Mouse (Mus musculus): ENCODE data around the gene Ptpn6. TPM values are rescaled to one million over a fixed set of nuclear protein-coding genes. Genes with fewer than 3 reads are reported as not detected.
A peak's percentile ranks its signal among the peaks of the same experiment; 100 is the strongest.

Gene Ptpn6
- polyA plus RNA-seq, 1 experiment from 2014 or later, result 4.8 TPM

- H3K4me3 ChIP-seq (ENCODE audit: low read depth, low read length), result peak within 1 kb of the TSS; percentile 51
- peak; percentile 86 for ATAC-seq (replicated peaks; ENCODE audit: low FRiP score)
- H3K9me3 ChIP-seq (ENCODE audit: control insufficient read depth, low read length), result no peaks in the 10 kb centered on the region
- peak within 1 kb of the TSS; percentile 99 for H3K27ac ChIP-seq (ENCODE audit: low read depth, low read length)
- peaks cover 11% of the 10 kb centered on the region for H3K4me1 ChIP-seq (replicated peaks; ENCODE audit: control insufficient read depth, insufficient read depth, low read length)
- H3K27me3 ChIP-seq (ENCODE audit: control insufficient read depth, insufficient read depth, low read length), result no peaks in the 10 kb centered on the region
- peak; percentile 95 for DNase-seq (ENCODE audit: low spot score)
- under 1% methylated on average over 41 of the region's 41 CpGs for WGBS
- H3K4me2 ChIP-seq (ENCODE audit: low read depth, low read length, severe bottlenecking), result peak within 1 kb of the TSS; percentile 81
- H3K36me3 ChIP-seq (ENCODE audit: control insufficient read depth, insufficient read depth, low read length), result peaks cover 9% of the 10 kb centered on the region
- peak within 1 kb of the TSS; percentile 94 for H3K9ac ChIP-seq (ENCODE audit: low read length)
These were observed 2.6 kb upstream of the Ptpn6 start, which contains the start of gene Grcc10 for GRCm38 (mm10) chr6:124740888-124741761. Gene Grcc10 (minus strand): TSS chr6:124741374.

- under 1% methylated on average over 29 of the region's 29 CpGs for whole genome bisulfite sequencing
- no peak for DNase-seq (ENCODE audit: low spot score)
These were observed 1.8 kb upstream of the Ptpn6 start for GRCm38 (mm10) chr6:124740211-124740887.

GRCm38 (mm10) chr6:124739231-124739796 lies 800 bp upstream of the Ptpn6 start:
- DNase-seq (ENCODE audit: low spot score) (no peak), ATAC-seq (replicated peaks; ENCODE audit: low FRiP score) (no peak)
- Histone ChIP-seq H3K4me2 (ENCODE audit: low read depth, low read length, severe bottlenecking) (no peak overlapping the region), H3K9ac (ENCODE audit: low read length) (no peak overlapping the region), H3K27ac (ENCODE audit: low read depth, low read length) (no peak overlapping the region), H3K36me3 (ENCODE audit: control insufficient read depth, insufficient read depth, low read length) (peaks cover 4% of the 10 kb centered on the region), H3K9me3 (ENCODE audit: control insufficient read depth, low read length) (no peaks in the 10 kb centered on the region), H3K4me1 (replicated peaks; ENCODE audit: control insufficient read depth, insufficient read depth, low read length) (peaks cover 6% of the 10 kb centered on the region; the same call in 1 of the 2 replicates), H3K27me3 (ENCODE audit: control insufficient read depth, insufficient read depth, low read length) (no peaks in the 10 kb centered on the region), H3K4me3 (ENCODE audit: low read depth, low read length) (no peak overlapping the region)
- WGBS, result 88% methylated on average over 10 of the region's 10 CpGs

More at GRCm38 (mm10) chr6:124740211-124740887, 1.8 kb upstream of the Ptpn6 start:
- Histone ChIP-seq H3K4me3 (ENCODE audit: low read depth, low read length) (peak overlapping the region; percentile 51), H3K36me3 (ENCODE audit: control insufficient read depth, insufficient read depth, low read length) (peaks cover 9% of the 10 kb centered on the region), H3K27me3 (ENCODE audit: control insufficient read depth, insufficient read depth, low read length) (no peaks in the 10 kb centered on the region), H3K9me3 (ENCODE audit: control insufficient read depth, low read length) (no peaks in the 10 kb centered on the region), H3K4me2 (ENCODE audit: low read depth, low read length, severe bottlenecking) (peak overlapping the region; percentile 81), H3K9ac (ENCODE audit: low read length) (peak overlapping the region; percentile 94), H3K27ac (ENCODE audit: low read depth, low read length) (peak overlapping the region; percentile 99), H3K4me1 (replicated peaks; ENCODE audit: control insufficient read depth, insufficient read depth, low read length) (peaks cover 8% of the 10 kb centered on the region; the same call in 1 of the 2 replicates)
- ATAC-seq (replicated peaks; ENCODE audit: low FRiP score), result peak; percentile 37

- H3K9ac ChIP-seq (ENCODE audit: low read length), result no peak overlapping the region
- no peaks in the 10 kb centered on the region for H3K27me3 ChIP-seq (ENCODE audit: control insufficient read depth, insufficient read depth, low read length)
- DNase-seq (ENCODE audit: low spot score) (no peak), ATAC-seq (replicated peaks; ENCODE audit: low FRiP score) (no peak)
- H3K4me2 ChIP-seq (ENCODE audit: low read depth, low read length, severe bottlenecking), result no peak overlapping the region
- no peak overlapping the region for H3K27ac ChIP-seq (ENCODE audit: low read depth, low read length)
- no peaks in the 10 kb centered on the region for H3K9me3 ChIP-seq (ENCODE audit: control insufficient read depth, low read length)
- no peak overlapping the region for H3K4me3 ChIP-seq (ENCODE audit: low read depth, low read length)
- peaks cover 5% of the 10 kb centered on the region; the same call in 1 of the 2 replicates for H3K4me1 ChIP-seq (replicated peaks; ENCODE audit: control insufficient read depth, insufficient read depth, low read length)
- H3K36me3 ChIP-seq (ENCODE audit: control insufficient read depth, insufficient read depth, low read length), result no peaks in the 10 kb centered on the region
- WGBS, result 91% methylated on average over 11 of the region's 11 CpGs
These were observed 1.5 kb downstream of the Ptpn6 start for GRCm38 (mm10) chr6:124737040-124737439.

GRCm38 (mm10) chr6:124734417-124734816 lies 4.1 kb downstream of the Ptpn6 start:
- 86% methylated on average over 3 of the region's 3 CpGs for WGBS
- H3K9ac ChIP-seq (ENCODE audit: low read length), result no peak overlapping the region
- H3K4me1 ChIP-seq (replicated peaks; ENCODE audit: control insufficient read depth, insufficient read depth, low read length), result no peaks in the 10 kb centered on the region; the same call in 1 of the 2 replicates
- H3K9me3 ChIP-seq (ENCODE audit: control insufficient read depth, low read length), result no peaks in the 10 kb centered on the region
- DNase-seq (ENCODE audit: low spot score), result no peak
- H3K4me2 ChIP-seq (ENCODE audit: low read depth, low read length, severe bottlenecking), result no peak overlapping the region
- H3K27me3 ChIP-seq (ENCODE audit: control insufficient read depth, insufficient read depth, low read length), result no peaks in the 10 kb centered on the region
- no peak for ATAC-seq (replicated peaks; ENCODE audit: low FRiP score)
- H3K36me3 ChIP-seq (ENCODE audit: control insufficient read depth, insufficient read depth, low read length), result no peaks in the 10 kb centered on the region
- H3K4me3 ChIP-seq (ENCODE audit: low read depth, low read length), result no peak overlapping the region
- no peak overlapping the region for H3K27ac ChIP-seq (ENCODE audit: low read depth, low read length)

- no peaks in the 10 kb centered on the region for H3K9me3 ChIP-seq (ENCODE audit: control insufficient read depth, low read length)
- no peak overlapping the region for H3K4me2 ChIP-seq (ENCODE audit: low read depth, low read length, severe bottlenecking)
- DNase-seq (ENCODE audit: low spot score) (no peak), ATAC-seq (replicated peaks; ENCODE audit: low FRiP score) (no peak)
- 60% methylated on average over 19 of the region's 19 CpGs for WGBS
- no peaks in the 10 kb centered on the region for H3K36me3 ChIP-seq (ENCODE audit: control insufficient read depth, insufficient read depth, low read length)
- H3K27ac ChIP-seq (ENCODE audit: low read depth, low read length), result no peak overlapping the region
- no peaks in the 10 kb centered on the region for H3K4me1 ChIP-seq (replicated peaks; ENCODE audit: control insufficient read depth, insufficient read depth, low read length)
- no peak overlapping the region for H3K9ac ChIP-seq (ENCODE audit: low read length)
- no peaks in the 10 kb centered on the region for H3K27me3 ChIP-seq (ENCODE audit: control insufficient read depth, insufficient read depth, low read length)
- H3K4me3 ChIP-seq (ENCODE audit: low read depth, low read length), result no peak overlapping the region
These were observed 5.8 kb downstream of the Ptpn6 start for GRCm38 (mm10) chr6:124732476-124733370.

- Histone ChIP-seq H3K36me3 (ENCODE audit: control insufficient read depth, insufficient read depth, low read length) (no peaks in the 10 kb centered on the region), H3K27me3 (ENCODE audit: control insufficient read depth, insufficient read depth, low read length) (no peaks in the 10 kb centered on the region), H3K4me2 (ENCODE audit: low read depth, low read length, severe bottlenecking) (no peak overlapping the region), H3K9me3 (ENCODE audit: control insufficient read depth, low read length) (no peaks in the 10 kb centered on the region), H3K9ac (ENCODE audit: low read length) (no peak overlapping the region), H3K4me3 (ENCODE audit: low read depth, low read length) (no peak overlapping the region), H3K4me1 (replicated peaks; ENCODE audit: control insufficient read depth, insufficient read depth, low read length) (no peaks in the 10 kb centered on the region), H3K27ac (ENCODE audit: low read depth, low read length) (no peak overlapping the region)
- ATAC-seq (replicated peaks; ENCODE audit: low FRiP score), result no peak
- DNase-seq (ENCODE audit: low spot score), result no peak
- 90% methylated on average over 7 of the region's 7 CpGs for WGBS
These were observed 7.5 kb downstream of the Ptpn6 start for GRCm38 (mm10) chr6:124731038-124731437.

Measured in forebrain, embryonic 11.5 days (tissue).